Mouse (Mus musculus): ENCODE measurements at regions not wholly inside any gene's neighbourhood (a gene's known extent, or its start where the extent isn't known, plus 50 kb on each side); places are given as distances from the start of the nearest gene placed in this dataset.

- TF ChIP-seq POLR2A (IDR thresholded peaks at IDR 0.05; ENCODE audit: insufficient read depth, low read depth, low read length), result no peak
- no peak for TF ChIP-seq CTCF (IDR thresholded peaks at IDR 0.05)
- no peak for TF ChIP-seq EP300 (IDR thresholded peaks at IDR 0.05; ENCODE audit: insufficient read depth, low read depth, low read length)
These were observed 182.2 kb upstream of the Fam3c start for GRCm38 (mm10) chr6:22538254-22538653.

Data from heart, adult 2 months (tissue).